Mouse (Mus musculus) bone marrow, adult 2 months (tissue): ENCODE results near the gene Wdhd1.

Experiments
- CTCF ChIP-seq: fragments of 200-500 bp; IDR thresholded peaks from 2 replicates; pipeline ENCODE4 v1.5.1; 2011; ENCODE audit warnings: low read length, control low read depth; ENCODE audit not compliant: control insufficient read depth, insufficient read depth
- POLR2A ChIP-seq: fragments of 200-500 bp; IDR thresholded peaks from 2 replicates; pipeline ENCODE4 v1.6.1; 2011; ENCODE audit warnings: low read depth, mild to moderate bottlenecking, control low read depth, low read length, borderline replicate concordance; ENCODE audit not compliant: control insufficient read depth

DNA sequence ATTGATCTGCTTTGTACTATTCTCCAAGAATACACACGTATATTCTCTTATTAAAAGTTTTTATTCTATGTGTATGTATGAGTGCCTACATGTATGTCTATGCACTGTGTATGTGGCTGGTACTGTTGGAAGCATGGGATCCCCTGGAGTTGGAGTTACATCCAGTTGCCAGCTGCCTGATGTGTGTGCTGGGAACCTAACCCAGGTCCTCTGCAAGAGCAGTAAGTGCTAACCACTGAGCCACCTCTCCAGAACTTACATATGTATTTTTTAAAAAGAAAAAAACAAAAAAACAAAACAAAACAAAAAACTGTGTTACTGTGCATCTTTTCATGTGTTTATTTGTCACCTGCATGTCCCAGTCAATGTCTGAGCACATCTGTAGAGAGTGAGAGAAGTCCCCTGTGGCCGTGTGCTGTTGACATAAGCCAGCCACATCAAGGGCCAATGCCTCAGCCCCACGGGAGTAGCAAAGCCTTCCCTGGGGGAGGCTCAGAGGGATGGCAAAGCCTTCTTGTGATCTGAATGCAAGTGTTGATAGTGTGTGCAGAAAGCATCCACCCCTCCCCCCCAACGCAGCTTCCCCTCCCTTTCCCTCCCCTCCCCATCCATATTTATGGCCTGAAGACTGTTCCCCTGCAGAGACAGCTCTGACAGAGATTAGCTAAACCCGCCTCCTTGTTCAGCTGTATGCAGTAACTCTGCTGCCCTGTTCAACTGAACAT lies 42.0 kb downstream of the Wdhd1 start:
- TF ChIP-seq CTCF, result no peak
- no peak for TF ChIP-seq POLR2A
